Mouse (Mus musculus): Measurements from ENCODE around the gene Gm5089.
"Not testable (repeated sequence)": the region's sequence is repeated elsewhere in the genome, so short reads cannot be mapped to it uniquely, and the experiment has no call there.

Gm5089 gene

DNA sequence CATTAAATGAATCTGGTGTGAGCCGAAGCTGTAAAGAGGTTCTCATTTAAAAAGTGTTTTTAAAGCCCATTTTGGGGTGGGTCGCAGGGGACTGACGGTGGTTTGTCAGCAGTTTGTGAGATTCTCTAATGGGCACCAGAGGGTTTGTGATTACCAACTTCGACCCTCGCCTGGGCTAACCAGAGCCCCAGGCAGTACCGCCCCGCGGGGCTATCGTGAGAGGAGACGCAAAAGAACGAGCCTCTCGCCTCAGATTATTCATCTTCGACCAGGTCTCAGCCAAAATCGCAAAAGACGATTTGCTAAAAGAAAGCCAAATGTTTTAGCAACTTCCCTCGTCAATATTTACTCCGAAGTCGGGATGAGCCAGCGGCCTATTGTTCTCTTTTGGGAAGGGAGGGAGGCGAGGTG is 26.4 kb upstream of the Gm5089 start:
- DNase-seq, result no peak

DNA sequence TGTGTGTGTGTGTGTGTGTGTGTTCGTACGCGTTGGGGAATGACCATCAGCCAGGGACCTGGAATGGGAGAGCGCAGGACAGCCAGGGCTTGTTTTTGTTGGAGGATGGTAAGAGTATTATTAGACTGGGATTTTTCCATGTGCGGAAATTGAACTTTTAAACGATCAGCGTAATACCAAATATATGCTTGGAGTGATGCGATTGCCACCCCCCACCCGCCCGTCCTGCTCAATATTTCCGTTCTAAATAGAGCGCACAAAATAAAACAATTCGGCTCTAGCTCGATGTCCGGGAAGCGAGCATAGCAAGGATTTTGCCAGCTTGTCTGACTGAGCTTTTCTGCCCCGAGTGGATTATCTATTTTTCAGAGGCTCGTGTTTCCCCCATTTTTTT is 25.9 kb upstream of the Gm5089 start:
- DNase-seq, result no peak

DNA sequence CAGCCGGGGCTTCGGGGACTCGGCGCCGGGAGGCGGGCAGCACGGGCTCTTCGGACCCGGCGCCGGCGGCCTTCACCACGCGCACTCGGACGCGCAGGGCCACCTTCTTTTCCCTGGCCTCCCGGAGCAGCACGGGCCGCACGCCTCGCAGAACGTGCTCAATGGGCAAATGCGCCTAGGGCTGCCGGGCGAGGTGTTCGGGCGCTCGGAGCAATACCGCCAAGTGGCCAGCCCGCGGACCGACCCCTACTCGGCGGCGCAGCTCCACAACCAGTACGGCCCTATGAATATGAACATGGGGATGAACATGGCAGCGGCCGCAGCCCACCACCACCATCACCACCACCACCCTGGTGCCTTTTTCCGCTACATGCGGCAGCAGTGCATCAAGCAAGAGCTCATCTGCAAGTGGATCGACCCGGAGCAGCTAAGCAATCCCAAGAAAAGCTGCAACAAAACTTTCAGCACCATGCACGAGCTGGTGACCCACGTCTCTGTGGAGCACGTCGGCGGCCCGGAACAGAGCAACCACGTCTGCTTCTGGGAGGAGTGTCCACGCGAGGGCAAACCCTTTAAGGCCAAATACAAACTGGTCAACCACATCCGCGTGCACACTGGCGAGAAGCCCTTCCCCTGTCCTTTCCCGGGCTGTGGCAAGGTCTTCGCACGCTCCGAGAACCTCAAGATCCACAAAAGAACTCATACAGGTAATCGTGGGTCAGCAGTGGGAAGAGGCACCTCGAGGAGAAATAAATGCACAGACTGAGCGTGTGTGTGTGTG is 25.3 kb upstream of the Gm5089 start:
- no peak for DNase-seq

GRCm38 (mm10) chr14:122475557-122476040 is 24.7 kb upstream of the Gm5089 start:
- no peak for DNase-seq

DNA sequence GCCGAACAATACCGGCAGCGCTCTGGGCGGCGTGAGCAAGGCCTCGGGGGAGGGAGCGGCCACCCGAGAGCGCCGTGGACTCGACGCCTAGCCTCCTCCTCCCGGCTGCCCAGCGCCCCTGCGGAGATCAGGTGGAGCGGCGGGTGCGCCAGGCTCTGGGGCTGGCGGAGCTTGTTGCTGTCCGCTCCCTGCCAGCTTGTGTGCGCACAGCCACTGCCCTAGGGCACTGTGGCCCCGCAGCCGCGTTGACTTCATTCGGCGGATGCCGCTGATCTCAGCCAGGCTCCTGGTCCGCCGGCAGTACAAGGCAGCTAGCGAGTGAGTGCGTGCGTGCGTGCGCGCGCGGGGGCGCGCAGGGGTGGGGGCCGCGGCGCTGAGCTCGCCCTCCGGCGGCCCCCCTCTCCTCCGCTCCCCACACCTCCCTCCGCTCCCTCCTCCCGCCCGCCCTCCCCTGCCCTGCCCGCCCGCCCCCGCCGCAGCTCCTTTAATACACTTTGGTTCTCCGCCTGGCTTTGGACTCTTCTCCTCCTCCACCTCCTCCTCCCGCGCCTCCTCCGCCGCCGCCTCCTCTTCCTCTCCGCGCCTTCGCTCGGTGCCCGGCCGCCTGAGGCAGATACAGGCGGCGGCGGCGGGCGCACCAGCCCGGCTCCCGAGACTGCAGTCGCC is 24.1 kb upstream of the Gm5089 start, which contains the start of gene Zic2:
TSS of gene Zic2 (plus strand) at position 545 of the 666 bp plus-strand sequence.
- no peak for DNase-seq

DNA sequence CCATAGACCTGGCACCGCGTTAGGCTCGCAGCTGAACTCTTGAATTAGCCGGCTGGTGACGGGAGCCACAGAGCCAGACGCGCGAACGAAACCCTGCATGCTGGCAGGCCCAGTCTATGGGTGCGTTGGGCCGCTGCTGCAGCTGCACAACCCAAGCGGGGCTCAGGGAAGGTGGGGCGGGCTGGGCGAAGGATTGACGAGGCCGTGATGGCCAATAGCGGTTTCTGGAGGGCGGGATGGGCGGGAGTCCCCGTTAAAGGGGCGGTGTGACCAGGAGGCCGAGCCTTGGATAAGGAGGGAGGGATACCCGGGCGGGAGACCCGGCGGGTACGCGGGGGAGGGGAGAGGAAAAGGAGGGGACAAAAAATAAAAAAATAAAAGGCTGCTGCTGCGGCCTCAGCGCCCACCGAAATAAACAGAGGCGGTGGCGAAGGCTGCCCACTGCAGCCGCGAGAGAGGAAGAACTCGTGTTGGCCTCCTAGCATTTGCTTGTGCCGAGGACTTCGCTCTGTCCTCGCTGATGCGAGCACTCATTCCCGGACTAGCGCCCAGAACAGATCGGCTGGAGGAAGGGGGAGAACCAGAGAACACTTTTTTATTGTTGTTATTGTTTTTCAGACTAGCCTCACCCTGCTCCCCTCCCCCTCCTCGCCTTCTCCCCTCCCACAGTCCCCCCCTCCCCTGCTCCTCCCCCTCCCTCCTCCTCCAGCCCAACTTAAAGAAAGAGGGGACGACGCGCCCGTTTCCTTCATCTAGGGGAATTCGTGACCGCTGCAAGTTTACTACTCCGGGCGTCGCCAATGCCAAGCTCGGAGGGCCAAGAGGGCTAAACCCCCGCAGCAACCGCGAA is 23.4 kb upstream of the Gm5089 start:
- DNase-seq, result no peak

DNA sequence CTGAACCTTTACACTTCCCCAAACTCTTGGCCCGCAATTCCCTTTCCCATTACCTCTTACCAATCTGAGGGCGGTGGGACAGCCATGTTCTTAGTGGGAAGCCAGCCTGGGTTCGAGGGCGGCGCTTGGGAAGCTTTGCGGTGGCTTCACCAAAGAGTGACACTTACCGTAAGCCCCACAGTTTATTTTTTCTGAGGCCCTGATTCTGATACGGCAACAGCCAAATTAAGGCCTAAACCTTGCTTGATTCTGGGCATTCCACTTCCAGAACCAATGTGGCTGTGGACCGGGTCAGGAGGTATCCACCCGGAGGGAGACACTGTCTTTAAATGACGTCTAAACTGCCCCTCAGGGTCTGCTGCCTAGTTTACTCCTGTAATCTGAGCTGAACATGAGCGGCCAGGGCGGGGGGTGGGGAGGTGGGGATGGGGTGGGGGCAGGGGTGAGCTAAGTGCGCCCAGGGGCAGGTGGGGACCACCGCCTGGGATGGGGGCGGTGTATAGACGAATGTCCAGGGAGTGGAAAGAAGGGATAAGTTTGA is 22.4 kb upstream of the Gm5089 start:
- DNase-seq, result no peak

- DNase-seq, result no peak
Measured at GRCm38 (mm10) chr14:122472647-122473046, 21.7 kb upstream of the Gm5089 start.

DNA sequence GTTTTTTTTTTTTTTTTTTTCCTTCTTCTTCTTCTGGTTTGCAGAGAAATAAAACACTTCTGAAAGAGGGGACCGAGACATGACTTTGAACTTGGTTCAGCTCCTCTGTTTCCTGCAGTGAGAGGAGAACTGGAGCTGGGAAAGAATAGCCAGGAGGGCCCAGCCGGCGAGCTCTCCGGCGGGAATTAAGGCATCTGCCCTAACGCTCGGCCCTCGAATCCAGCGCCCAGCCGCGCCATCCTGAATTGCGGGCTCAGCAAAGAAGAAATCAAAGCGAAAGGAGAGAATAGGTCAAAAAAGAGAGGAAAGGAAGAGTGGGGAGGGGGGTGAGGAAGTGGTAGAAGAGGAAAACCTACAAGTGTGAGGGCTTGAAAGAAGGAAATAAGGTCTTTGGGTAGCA is 21.2 kb upstream of the Gm5089 start:
- DNase-seq, result no peak

- DNase-seq, result no peak
Measured at GRCm38 (mm10) chr14:122471449-122472085, 20.7 kb upstream of the Gm5089 start.

DNA sequence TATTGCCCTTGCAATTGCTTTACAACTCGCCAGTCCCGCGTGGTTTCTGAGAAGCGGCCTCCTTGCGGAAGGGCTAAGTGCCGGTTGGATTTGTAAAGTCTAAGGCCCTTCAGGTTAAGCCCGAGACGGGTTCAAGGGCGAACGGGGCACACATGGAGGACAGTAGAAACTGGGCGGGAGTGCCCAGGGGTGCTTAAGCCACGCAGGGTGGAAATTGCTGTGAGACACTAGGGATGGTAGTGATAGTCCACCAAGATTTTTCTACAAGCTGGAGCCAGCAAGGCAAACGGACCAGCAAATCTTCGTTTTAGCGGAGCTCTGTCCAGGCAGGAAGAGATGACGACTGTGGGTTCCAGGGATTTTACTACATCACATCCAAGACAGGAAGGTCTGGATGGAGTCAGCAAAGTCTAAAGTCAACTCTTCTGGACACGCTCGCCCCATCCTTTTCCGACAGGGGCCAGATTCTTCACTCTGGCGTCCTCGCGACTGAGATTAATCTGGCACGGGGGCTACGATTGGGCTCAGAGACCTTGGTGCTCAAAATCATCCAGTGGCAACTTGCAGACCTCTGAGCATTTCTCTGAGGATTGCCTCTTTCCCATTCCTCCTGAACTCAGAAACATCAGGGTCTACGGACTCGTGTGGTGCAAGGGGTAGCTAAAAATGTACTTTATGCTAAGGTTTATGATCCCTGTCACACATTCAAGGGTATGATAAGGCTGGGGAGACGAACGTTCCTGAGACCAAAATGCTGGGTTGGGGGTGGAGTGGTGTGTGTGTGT is 18.2 kb upstream of the Gm5089 start:
- DNase-seq, result no peak

DNA sequence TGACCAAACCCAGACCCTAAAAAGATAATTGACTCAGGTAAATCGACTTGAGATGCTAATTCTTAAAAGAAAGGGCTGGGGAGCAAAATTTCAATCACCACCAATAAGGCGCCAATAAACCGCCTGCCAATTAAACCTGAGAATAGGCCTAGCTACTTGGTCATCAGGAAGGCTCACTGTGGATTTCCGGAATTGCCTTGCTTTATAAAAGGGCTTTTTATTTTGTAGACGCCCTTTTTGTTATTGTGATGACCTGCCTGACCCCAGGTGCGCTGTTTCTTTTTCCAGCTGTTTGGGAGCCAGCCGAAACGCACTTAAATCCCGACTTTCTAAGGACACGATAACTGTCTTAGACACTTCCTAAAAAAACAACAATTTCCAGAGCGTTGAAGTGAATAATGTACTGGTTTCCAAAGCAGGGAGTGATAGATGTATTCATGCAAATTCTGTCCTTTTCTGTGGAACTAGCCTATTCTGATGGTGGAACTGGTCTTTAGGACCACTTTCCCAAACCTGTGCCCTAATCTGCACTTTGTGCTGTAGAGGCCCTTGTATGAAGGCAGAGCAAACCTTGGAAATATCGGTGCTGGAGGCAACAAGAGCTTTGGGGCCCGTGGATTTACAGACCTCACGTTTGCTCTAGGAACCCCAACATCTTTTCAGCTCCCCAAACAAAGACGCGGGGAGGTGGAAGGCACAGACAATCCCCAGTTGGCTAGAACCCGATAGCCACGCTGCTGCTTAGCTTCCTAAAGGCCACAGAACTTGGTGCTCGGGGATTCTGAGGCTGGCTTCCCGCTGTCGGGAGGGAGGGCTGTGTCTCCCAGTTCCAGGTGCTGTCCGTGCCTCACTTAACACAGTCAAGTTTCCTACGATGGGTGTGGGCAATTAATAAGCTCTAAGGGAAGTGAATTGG is 17.3 kb upstream of the Gm5089 start:
- no peak for DNase-seq

DNA sequence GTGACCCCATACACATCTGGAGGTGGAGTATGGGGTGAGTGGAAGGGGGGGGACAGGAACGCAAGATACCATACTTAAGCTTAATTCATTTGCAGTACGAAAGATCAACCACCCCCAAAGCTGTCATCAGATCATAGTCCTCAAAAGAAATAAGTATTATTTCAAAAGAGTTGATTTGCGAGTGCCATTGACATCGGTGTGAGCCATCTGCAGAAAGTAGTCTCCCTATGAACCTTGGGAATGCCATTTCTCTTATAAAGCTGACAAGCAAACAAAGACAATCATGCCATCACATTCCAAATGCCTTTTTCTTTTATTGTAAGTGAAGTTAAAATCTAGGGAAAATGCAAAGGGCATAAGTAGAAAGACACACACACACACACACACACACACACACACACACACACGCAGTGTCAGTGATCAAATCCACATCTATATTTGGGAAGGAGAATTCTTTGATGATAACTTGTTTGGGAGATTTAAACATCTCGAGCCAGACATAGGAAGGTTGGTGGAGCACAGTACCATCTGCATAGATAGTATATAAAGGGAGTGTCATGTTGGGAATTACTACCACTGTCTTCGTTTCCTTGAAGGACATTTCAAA is 15.9 kb upstream of the Gm5089 start:
- DNase-seq, result no peak

GRCm38 (mm10) chr14:122465931-122466490 is 15.1 kb upstream of the Gm5089 start:
- DNase-seq, result no peak

DNA sequence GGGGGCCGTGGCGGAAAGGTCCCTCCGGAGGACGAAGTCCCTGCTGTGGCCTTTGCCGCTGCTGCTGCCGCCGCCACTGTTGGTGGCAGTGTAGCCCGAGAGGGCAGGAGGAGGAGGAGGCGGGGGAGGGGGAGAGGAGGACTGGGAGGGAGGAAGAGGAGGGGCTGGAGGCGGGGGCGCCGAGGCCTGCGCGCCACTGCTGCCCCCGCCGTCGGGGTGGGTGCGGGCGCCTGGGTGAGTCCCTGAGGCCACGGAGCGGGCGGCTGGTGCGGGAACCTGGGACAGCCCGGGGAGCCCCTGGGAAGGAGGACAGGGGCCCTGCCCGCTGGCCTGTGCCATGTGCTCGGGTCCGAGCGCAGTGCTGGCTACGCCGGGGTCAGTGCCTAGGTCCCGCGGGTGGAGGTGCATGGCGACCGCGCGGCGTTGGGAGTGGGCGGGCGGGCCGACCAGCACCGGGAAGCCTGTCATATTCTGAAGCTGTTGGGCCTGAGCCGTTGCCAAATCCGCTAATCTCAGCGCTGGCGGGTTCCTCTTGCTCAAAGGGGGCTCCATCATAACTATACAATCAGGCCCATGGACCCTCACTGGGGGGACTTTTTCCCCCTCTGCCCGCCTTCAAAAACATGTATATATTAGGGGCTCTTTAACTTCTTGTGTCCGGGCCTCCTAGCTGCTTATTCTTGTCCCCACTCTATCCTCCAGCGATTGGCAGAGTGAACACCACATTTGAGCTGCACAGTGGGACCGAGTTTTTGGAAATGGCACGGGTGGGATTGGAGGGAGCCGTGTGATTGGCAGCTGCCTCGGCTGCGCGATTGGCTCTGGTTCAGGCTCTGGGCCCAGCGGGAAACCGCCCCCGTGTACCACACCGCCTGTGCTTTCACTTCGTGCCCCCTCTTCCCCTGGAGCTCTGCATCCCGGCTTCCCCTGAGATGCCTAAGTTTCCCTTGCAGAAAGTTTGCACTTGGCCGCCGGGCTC is 14.1 kb upstream of the Gm5089 start, which contains the start of gene Zic5:
TSS of gene Zic5 (minus strand) at position 915 of the 979 bp plus-strand sequence.
- DNase-seq, result no peak

GRCm38 (mm10) chr14:122464351-122464762 is 13.4 kb upstream of the Gm5089 start:
- no peak for DNase-seq

DNA sequence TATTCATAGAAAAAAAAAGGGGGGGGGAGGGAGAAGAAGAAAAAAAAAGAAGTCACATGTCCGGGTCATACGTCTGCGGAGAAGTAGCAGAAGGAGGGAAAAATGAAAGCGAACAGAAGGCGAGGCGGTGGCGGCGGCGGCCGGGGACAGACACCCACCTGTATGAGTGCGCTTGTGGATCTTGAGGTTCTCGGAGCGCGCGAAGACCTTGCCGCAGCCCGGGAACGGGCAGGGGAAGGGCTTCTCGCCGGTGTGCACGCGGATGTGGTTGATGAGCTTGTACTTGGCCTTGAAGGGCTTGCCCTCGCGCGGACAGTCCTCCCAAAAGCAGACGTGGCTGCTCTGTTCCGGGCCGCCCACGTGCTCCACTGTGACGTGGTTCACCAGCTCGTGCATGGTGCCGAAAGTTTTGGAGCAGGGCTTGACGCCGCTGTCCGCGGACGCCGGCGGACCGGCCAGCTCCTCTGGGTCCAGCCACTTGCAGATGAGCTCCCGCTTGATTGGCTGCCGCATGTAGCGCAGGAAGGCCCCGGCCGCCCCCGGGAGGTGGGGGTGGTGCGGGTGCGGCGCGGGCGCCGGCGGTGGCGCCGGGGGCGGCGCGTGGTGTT is 12.9 kb upstream of the Gm5089 start:
- not testable (repeated sequence) for DNase-seq
